Mouse (Mus musculus): Measurements from ENCODE around the gene Zfhx2. TPM values are rescaled to one million over a fixed set of nuclear protein-coding genes. Genes with fewer than 3 reads are reported as not detected.
A peak's percentile ranks its signal among the peaks of the same experiment; 100 is the strongest.

The Zfhx2 gene
- polyA plus RNA-seq, 1 experiment from 2014 or later, result 39.9 TPM

GRCm38 (mm10) chr14:55089199-55089947, 2.8 kb downstream of the Zfhx2 start:
- Histone ChIP-seq H3K36me3 (no peaks in the 10 kb centered on the region), H3K9me3 (no peaks in the 10 kb centered on the region), H3K27ac (peak overlapping the region; percentile 61), H3K27me3 (0 out of 2 replicates have a peak, but pooled peaks cover 4% of the 10 kb centered on the region), H3K4me3 (replicated peaks) (peak overlapping the region; percentile 73), H3K4me1 (replicated peaks) (peaks cover 70% of the 10 kb centered on the region), H3K9ac (replicated peaks) (peak overlapping the region; percentile 95), H3K4me2 (replicated peaks) (peak overlapping the region; percentile 95)
- 50% methylated on average over 13 of the region's 13 CpGs for WGBS
- no peak for ATAC-seq

GRCm38 (mm10) chr14:55086009-55086514, 6.1 kb downstream of the Zfhx2 start:
- H3K36me3 ChIP-seq, result no peaks in the 10 kb centered on the region
- ATAC-seq, result no peak
- H3K4me2 ChIP-seq (replicated peaks), result no peak overlapping the region
- no peaks in the 10 kb centered on the region for H3K27me3 ChIP-seq
- peaks cover 82% of the 10 kb centered on the region for H3K4me1 ChIP-seq (replicated peaks)
- no peaks in the 10 kb centered on the region for H3K9me3 ChIP-seq
- H3K27ac ChIP-seq, result peak overlapping the region; percentile 71; the same call in 1 of the 2 replicates
- H3K9ac ChIP-seq (replicated peaks), result no peak overlapping the region
- 94% methylated on average over 6 of the region's 6 CpGs for WGBS
- H3K4me3 ChIP-seq (replicated peaks), result no peak overlapping the region

- peaks cover 78% of the 10 kb centered on the region for H3K4me1 ChIP-seq (replicated peaks)
- H3K9ac ChIP-seq (replicated peaks), result no peak overlapping the region
- peak; percentile 62 for ATAC-seq
- H3K36me3 ChIP-seq, result no peaks in the 10 kb centered on the region
- H3K4me3 ChIP-seq (replicated peaks), result no peak overlapping the region
- no peak overlapping the region for H3K4me2 ChIP-seq (replicated peaks)
- no peaks in the 10 kb centered on the region for H3K27me3 ChIP-seq
- peak overlapping the region; percentile 71 for H3K27ac ChIP-seq
- no peaks in the 10 kb centered on the region for H3K9me3 ChIP-seq
- 44% methylated on average over 9 of the region's 9 CpGs for WGBS
These were observed 6.7 kb downstream of the Zfhx2 start for GRCm38 (mm10) chr14:55085324-55086008.

- Histone ChIP-seq H3K36me3 (no peaks in the 10 kb centered on the region), H3K4me1 (replicated peaks) (peaks cover 75% of the 10 kb centered on the region), H3K4me2 (replicated peaks) (no peak overlapping the region), H3K9ac (replicated peaks) (no peak overlapping the region), H3K27me3 (no peaks in the 10 kb centered on the region), H3K4me3 (replicated peaks) (no peak overlapping the region), H3K27ac (no peak overlapping the region), H3K9me3 (no peaks in the 10 kb centered on the region)
- ATAC-seq, result no peak
- 82% methylated on average over 6 of the region's 6 CpGs for WGBS
These were observed 8.6 kb downstream of the Zfhx2 start for GRCm38 (mm10) chr14:55083481-55083880.

- WGBS, result 32% methylated on average over 5 of the region's 5 CpGs
- ATAC-seq, result no peak
- H3K4me3 ChIP-seq (replicated peaks), result no peak overlapping the region
- peaks cover 75% of the 10 kb centered on the region for H3K4me1 ChIP-seq (replicated peaks)
- H3K36me3 ChIP-seq, result no peaks in the 10 kb centered on the region
- peak overlapping the region; percentile 30; the same call in 1 of the 2 replicates for H3K27ac ChIP-seq
- no peaks in the 10 kb centered on the region for H3K9me3 ChIP-seq
- H3K27me3 ChIP-seq, result no peaks in the 10 kb centered on the region
- 0 out of 2 replicates have a peak overlapping the region, but pooled peaks have one; percentile 2 for H3K4me2 ChIP-seq (replicated peaks)
- H3K9ac ChIP-seq (replicated peaks), result 0 out of 2 replicates have a peak overlapping the region, but pooled peaks have one; percentile 19
These were observed 11.0 kb downstream of the Zfhx2 start for GRCm38 (mm10) chr14:55081105-55081504.

GRCm38 (mm10) chr14:55079214-55079970, 12.7 kb downstream of the Zfhx2 start:
- peak; percentile 41 for ATAC-seq
- Histone ChIP-seq H3K4me3 (replicated peaks) (0 out of 2 replicates have a peak overlapping the region, but pooled peaks have one; percentile 3), H3K27ac (peak overlapping the region; percentile 92), H3K27me3 (no peaks in the 10 kb centered on the region), H3K9me3 (no peaks in the 10 kb centered on the region), H3K9ac (replicated peaks) (peak overlapping the region; percentile 61; the same call in 1 of the 2 replicates), H3K4me1 (replicated peaks) (peaks cover 65% of the 10 kb centered on the region), H3K36me3 (peaks cover 8% of the 10 kb centered on the region), H3K4me2 (replicated peaks) (peak overlapping the region; percentile 47)
- WGBS, result 24% methylated on average over 8 of the region's 8 CpGs

GRCm38 (mm10) chr14:55078366-55078989, 13.6 kb downstream of the Zfhx2 start:
- H3K36me3 ChIP-seq, result peaks cover 17% of the 10 kb centered on the region
- H3K9me3 ChIP-seq, result no peaks in the 10 kb centered on the region
- H3K4me2 ChIP-seq (replicated peaks), result peak overlapping the region; percentile 47
- peak overlapping the region; percentile 92 for H3K27ac ChIP-seq
- H3K9ac ChIP-seq (replicated peaks), result peak overlapping the region; percentile 61
- peak overlapping the region; percentile 3; the same call in 1 of the 2 replicates for H3K4me3 ChIP-seq (replicated peaks)
- H3K27me3 ChIP-seq, result no peaks in the 10 kb centered on the region
- peak; percentile 64 for ATAC-seq
- peaks cover 61% of the 10 kb centered on the region for H3K4me1 ChIP-seq (replicated peaks)
- WGBS, result 3% methylated on average over 23 of the region's 23 CpGs

GRCm38 (mm10) chr14:55077481-55078365, 14.4 kb downstream of the Zfhx2 start:
- WGBS, result 5% methylated on average over 15 of the region's 15 CpGs
- peaks cover 61% of the 10 kb centered on the region for H3K4me1 ChIP-seq (replicated peaks)
- ATAC-seq, result peak; percentile 53

GRCm38 (mm10) chr14:55076956-55077355, 15.2 kb downstream of the Zfhx2 start:
- no peaks in the 10 kb centered on the region for H3K9me3 ChIP-seq
- H3K9ac ChIP-seq (replicated peaks), result 0 out of 2 replicates have a peak overlapping the region, but pooled peaks have one; percentile 42
- peaks cover 63% of the 10 kb centered on the region for H3K4me1 ChIP-seq (replicated peaks)
- WGBS, result 55% methylated on average over 3 of the region's 3 CpGs
- H3K27me3 ChIP-seq, result no peaks in the 10 kb centered on the region
- H3K4me2 ChIP-seq (replicated peaks), result no peak overlapping the region
- no peak overlapping the region for H3K4me3 ChIP-seq (replicated peaks)
- peak overlapping the region; percentile 92 for H3K27ac ChIP-seq
- H3K36me3 ChIP-seq, result peaks cover 32% of the 10 kb centered on the region
- no peak for ATAC-seq

More at GRCm38 (mm10) chr14:55077481-55078365, 14.4 kb downstream of the Zfhx2 start:
- Histone ChIP-seq H3K4me3 (replicated peaks) (0 out of 2 replicates have a peak overlapping the region, but pooled peaks have one; percentile 3), H3K9me3 (no peaks in the 10 kb centered on the region), H3K36me3 (peaks cover 25% of the 10 kb centered on the region), H3K9ac (replicated peaks) (peak overlapping the region; percentile 61; the same call in 1 of the 2 replicates), H3K4me2 (replicated peaks) (peak overlapping the region; percentile 47), H3K27ac (peak overlapping the region; percentile 92), H3K27me3 (no peaks in the 10 kb centered on the region)

GRCm38 (mm10) chr14:55076224-55076623, 15.9 kb downstream of the Zfhx2 start:
- Histone ChIP-seq H3K27me3 (no peaks in the 10 kb centered on the region), H3K4me3 (replicated peaks) (no peak overlapping the region), H3K4me2 (replicated peaks) (no peak overlapping the region), H3K4me1 (replicated peaks) (peaks cover 62% of the 10 kb centered on the region), H3K27ac (0 out of 2 replicates have a peak overlapping the region, but pooled peaks have one; percentile 7), H3K9ac (replicated peaks) (no peak overlapping the region), H3K9me3 (no peaks in the 10 kb centered on the region), H3K36me3 (peaks cover 40% of the 10 kb centered on the region)
- no peak for ATAC-seq
- WGBS, result 62% methylated on average over 6 of the region's 6 CpGs

Data from midbrain, embryonic 13.5 days (tissue).